Mouse (Mus musculus): ENCODE data around the gene Rnf4.

- no peak for TF ChIP-seq ETS1 (IDR thresholded peaks at IDR 0.05; ENCODE audit: low read depth, low read length)
- TF ChIP-seq POLR2A (IDR thresholded peaks at IDR 0.05; ENCODE audit: control insufficient read depth in 1 of 2, insufficient read depth in 1 of 2, low read depth in 1 of 2, low read length in 2 of 2, poor library complexity in 1 of 2): no peak
- TF ChIP-seq CTCF (IDR thresholded peaks at IDR 0.05 in 2 of 3, conservative IDR thresholded peaks at IDR 0.05 in 1 of 3; ENCODE audit: control insufficient read depth in 1 of 3, insufficient read depth in 1 of 3, low read depth in 2 of 3, low read length in 3 of 3, poor library complexity in 1 of 3, severe bottlenecking in 1 of 3): no peak
- TF ChIP-seq EP300 (IDR thresholded peaks at IDR 0.05; ENCODE audit: low read depth in 1 of 2, low read length in 2 of 2): no peak
- no peak for TF ChIP-seq CHD2 (IDR thresholded peaks at IDR 0.05; ENCODE audit: low read length)
- no peak for TF ChIP-seq SMC3 (IDR thresholded peaks at IDR 0.05; ENCODE audit: low read depth, low read length)
These were observed 62.2 kb downstream of the Rnf4 start for GRCm38 (mm10) chr5:34398326-34398725.
